In genomic region chr11:116106963-116107776, GRCm38 (mm10) we compare ENCODE assay signal across 8 mouse cellular contexts. TPM values are rescaled to one million over a fixed set of nuclear protein-coding genes. Genes with fewer than 3 reads are reported as not detected.
A peak's percentile ranks its signal among the peaks of the same experiment; 100 is the strongest.
DNase-seq lines count a peak whose midpoint lies in the region; ATAC-seq lines count a peak whose summit lies in the region.

No protein-coding gene starts in this region.

- H3K27ac ChIP-seq in heart, embryonic 12.5 days (ENCODE audit: poor library complexity, severe bottlenecking) = peak overlapping the region; percentile 74
- H3K27ac ChIP-seq in liver, embryonic 11.5 days (ENCODE audit: low read depth, low read length) = 0 out of 2 replicates have a peak overlapping the region, but pooled peaks have one; percentile 19

- DNase-seq in embryo, embryonic 9.5 days (ENCODE audit: extremely low spot score) = peak; percentile 34
- DNase-seq in embryo, embryonic 11 days = no peak
- peak; percentile 66 for DNase-seq in 3134 (ENCODE audit: extremely low read depth, insufficient read length, low spot score)
- DNase-seq in liver, embryonic 11.5 days (ENCODE audit: low spot score) = no peak
- no peak for DNase-seq in urinary bladder, postnatal 14 days (ENCODE audit: low spot score)
- DNase-seq in Muller cell, postnatal 12 days (ENCODE audit: inconsistent ontology term) = no peak
- no peak for DNase-seq in right cerebral cortex, adult 2 months (ENCODE audit: low spot score in 2 of 2)

- H3K9ac ChIP-seq in heart, embryonic 12.5 days = peak overlapping the region; percentile 96
- no peak overlapping the region for H3K9ac ChIP-seq in liver, embryonic 11.5 days (ENCODE audit: low read depth, low read length)

- H3K4me2 ChIP-seq in heart, embryonic 12.5 days = peak overlapping the region; percentile 89
- H3K4me2 ChIP-seq in liver, embryonic 11.5 days = peak overlapping the region; percentile 55

- peaks cover 73% of the 10 kb centered on the region for H3K4me1 ChIP-seq in heart, embryonic 12.5 days (replicated peaks)
- peaks cover 50% of the 10 kb centered on the region for H3K4me1 ChIP-seq in liver, embryonic 11.5 days (replicated peaks; ENCODE audit: control insufficient read depth, insufficient read depth, low read length)

- ATAC-seq in heart, embryonic 12.5 days (ENCODE audit: insufficient number of reproducible peaks, low FRiP score) = no peak
- ATAC-seq in liver, embryonic 11.5 days (replicated peaks; ENCODE audit: low FRiP score) = no peak

- 35% methylated on average over 14 of the region's 14 CpGs for WGBS in heart, embryonic 12.5 days
- whole genome bisulfite sequencing in liver, embryonic 11.5 days = 40% methylated on average over 14 of the region's 14 CpGs

- H3K4me3 ChIP-seq in heart, embryonic 12.5 days = peak overlapping the region; percentile 83
- H3K4me3 ChIP-seq in liver, embryonic 11.5 days (ENCODE audit: low read depth, low read length) = no peak overlapping the region

- 0 out of 2 replicates have a peak, but pooled peaks cover 3% of the 10 kb centered on the region for H3K27me3 ChIP-seq in heart, embryonic 12.5 days (replicated peaks)
- peaks cover 50% of the 10 kb centered on the region for H3K27me3 ChIP-seq in liver, embryonic 11.5 days (replicated peaks; ENCODE audit: control insufficient read depth, insufficient read depth, low read length)

- no peaks in the 10 kb centered on the region for H3K9me3 ChIP-seq in heart, embryonic 12.5 days (replicated peaks)
- H3K9me3 ChIP-seq in liver, embryonic 11.5 days (ENCODE audit: control insufficient read depth, low read length) = no peaks in the 10 kb centered on the region

- H3K36me3 ChIP-seq in heart, embryonic 12.5 days = peaks cover 10% of the 10 kb centered on the region
- H3K36me3 ChIP-seq in liver, embryonic 11.5 days (ENCODE audit: control insufficient read depth, insufficient read depth, low read length) = no peaks in the 10 kb centered on the region

RNA-seq across cellular contexts. Expression of gene Trim47, which starts 19.8 kb away (rescaled TPM):
- polyA plus RNA-seq in heart, embryonic 12.5 days (2016; fragmentation: Nextera tagmentation; extraction: Ambion mirVana) = 54.8 and 58.2 TPM in 2 replicates
- 6.3 and 6.6 TPM in 2 replicates for polyA plus RNA-seq in liver, embryonic 11.5 days (2014; fragmentation: Nextera tagmentation; extraction: Ambion mirVana)

RNA-seq across cellular contexts. Expression of gene Wbp2, which starts 20.4 kb away (rescaled TPM):
- polyA plus RNA-seq in heart, embryonic 12.5 days (2016; fragmentation: Nextera tagmentation; extraction: Ambion mirVana) = 137 and 141 TPM in 2 replicates
- polyA plus RNA-seq in liver, embryonic 11.5 days (2014; fragmentation: Nextera tagmentation; extraction: Ambion mirVana) = 98.8 and 105 TPM in 2 replicates

RNA-seq across cellular contexts. Expression of gene Trim65, which starts 23.8 kb away (rescaled TPM):
- 4.7 and 4.9 TPM in 2 replicates for polyA plus RNA-seq in heart, embryonic 12.5 days (2016; fragmentation: Nextera tagmentation; extraction: Ambion mirVana)
- 3.1 and 3.5 TPM in 2 replicates for polyA plus RNA-seq in liver, embryonic 11.5 days (2014; fragmentation: Nextera tagmentation; extraction: Ambion mirVana)

RNA-seq across cellular contexts. Expression of gene Unc13d, which starts 29.4 kb away (rescaled TPM):
- polyA plus RNA-seq in heart, embryonic 12.5 days (2016; fragmentation: Nextera tagmentation; extraction: Ambion mirVana) = 2.2 and 2.5 TPM in 2 replicates
- polyA plus RNA-seq in liver, embryonic 11.5 days (2014; fragmentation: Nextera tagmentation; extraction: Ambion mirVana) = 44.8 and 45.3 TPM in 2 replicates

RNA-seq across cellular contexts. Expression of gene Mrpl38, which starts 31.5 kb away (rescaled TPM):
- polyA plus RNA-seq in heart, embryonic 12.5 days (2016; fragmentation: Nextera tagmentation; extraction: Ambion mirVana) = 85.0 and 89.1 TPM in 2 replicates
- polyA plus RNA-seq in liver, embryonic 11.5 days (2014; fragmentation: Nextera tagmentation; extraction: Ambion mirVana) = 121 and 126 TPM in 2 replicates

Comparison
In these comparisons a context has a peak if more than half of its experiments do, and no peak if none do; other contexts are left out.
1. DNase-seq: peak in embryo, embryonic 9.5 days (single experiment) and 3134 (single experiment); none in embryo, embryonic 11 days (single experiment), liver, embryonic 11.5 days (single experiment), urinary bladder, postnatal 14 days (single experiment), Muller cell, postnatal 12 days (single experiment) and right cerebral cortex, adult 2 months (0 of 2).